Mouse (Mus musculus) kidney, adult 9 months (tissue): ENCODE results near the gene Zfp958.
"Not testable (repeated sequence)": the region's sequence is repeated elsewhere in the genome, so short reads cannot be mapped to it uniquely, and the experiment has no call there.

Source experiments
- DNase-seq: peaks from one replicate; pipeline ENCODE4 v3.0.0; 2022

The Zfp958 gene

DNA sequence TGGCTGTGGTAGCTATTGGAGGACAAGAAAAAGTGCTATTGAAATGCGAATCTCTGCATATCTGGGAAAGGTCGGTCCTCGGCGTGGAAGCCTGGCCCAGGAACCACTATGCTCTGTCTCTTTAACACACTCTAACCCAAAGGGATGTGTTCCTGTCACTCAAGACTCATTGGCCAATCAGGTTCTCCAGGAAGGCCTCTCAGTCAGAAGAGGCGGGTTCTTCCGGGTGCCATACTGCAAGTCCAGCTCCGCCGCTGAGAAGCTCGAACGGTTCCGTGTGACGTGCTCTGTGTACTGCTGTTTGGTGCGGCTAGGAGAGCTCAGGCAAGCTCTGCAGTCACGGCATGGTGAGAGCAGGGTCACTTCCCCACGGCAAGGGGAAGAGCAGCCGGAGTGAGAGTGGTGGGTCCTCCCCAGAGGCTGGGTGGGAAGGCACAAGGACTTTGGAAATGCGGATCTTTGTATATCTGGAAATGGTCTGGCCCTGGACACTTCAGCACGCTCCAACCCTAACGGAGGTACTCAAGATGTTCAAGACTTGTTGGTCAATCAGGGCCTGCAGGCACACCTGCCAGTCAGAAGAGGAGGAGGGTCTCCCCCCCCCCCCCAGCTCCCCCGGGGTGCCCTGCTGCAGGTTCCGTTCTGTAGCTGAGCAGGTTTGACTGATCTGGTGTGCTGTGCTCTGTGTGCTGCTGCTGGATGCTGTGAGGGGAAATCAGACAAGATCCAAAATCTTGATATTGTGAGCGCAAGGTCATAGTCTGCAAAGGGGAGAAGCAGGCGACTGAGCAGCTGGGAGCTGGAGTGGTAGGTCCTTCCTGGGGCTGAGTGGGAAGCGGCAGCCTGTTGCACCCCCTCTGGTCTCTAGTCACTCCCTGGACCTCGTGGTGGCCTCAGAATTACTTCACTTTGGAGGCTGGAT, at the start of gene Zfp958:
Gene Zfp958 (plus strand): TSS at position 236 of the 922 bp plus-strand sequence.
- peak; percentile 99 for DNase-seq

DNA sequence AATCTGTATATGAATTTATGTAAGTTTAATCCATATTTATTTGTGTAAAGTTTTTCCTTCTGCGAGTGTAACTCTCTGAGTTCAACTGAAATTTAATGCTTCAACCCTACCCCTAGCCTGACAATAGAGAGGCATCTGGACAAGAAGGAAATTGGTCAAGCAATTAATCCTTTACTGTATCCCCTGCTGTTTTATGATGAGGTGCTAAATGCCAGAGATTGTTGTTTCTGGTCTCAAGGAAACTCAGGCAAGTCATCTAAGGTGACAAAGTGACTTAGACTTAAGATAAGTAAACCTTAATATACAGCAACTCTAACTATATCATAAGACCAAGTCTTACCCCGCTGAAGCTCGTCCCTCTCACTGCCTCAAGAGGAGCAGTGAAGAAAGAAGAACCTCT, 31.0 kb upstream of the Zfp958 start:
- no peak for DNase-seq

DNA sequence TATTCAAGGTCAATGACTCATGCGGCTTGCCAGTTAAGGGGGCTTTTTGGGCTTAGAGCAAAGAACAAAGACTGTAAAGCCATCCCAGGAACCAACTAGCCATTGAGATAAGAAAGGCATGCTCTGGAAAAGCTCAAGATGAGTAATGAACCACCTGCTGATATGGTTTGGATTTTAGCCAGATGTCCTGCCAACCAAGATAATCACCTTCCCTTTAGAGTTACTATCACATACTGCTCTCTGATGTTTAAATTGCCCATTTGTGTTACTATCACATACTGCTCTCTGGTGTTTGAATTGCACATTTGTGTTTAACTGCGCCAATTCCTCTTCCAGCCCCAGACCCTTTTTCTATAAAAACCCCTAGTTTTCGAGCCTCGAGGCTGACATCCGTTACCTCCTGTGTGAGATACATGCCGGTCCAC, 30.2 kb upstream of the Zfp958 start:
- DNase-seq: no peak

- DNase-seq: no peak
Observed at GRCm38 (mm10) chr8:4584660-4585059, 28.3 kb upstream of the Zfp958 start.

DNA sequence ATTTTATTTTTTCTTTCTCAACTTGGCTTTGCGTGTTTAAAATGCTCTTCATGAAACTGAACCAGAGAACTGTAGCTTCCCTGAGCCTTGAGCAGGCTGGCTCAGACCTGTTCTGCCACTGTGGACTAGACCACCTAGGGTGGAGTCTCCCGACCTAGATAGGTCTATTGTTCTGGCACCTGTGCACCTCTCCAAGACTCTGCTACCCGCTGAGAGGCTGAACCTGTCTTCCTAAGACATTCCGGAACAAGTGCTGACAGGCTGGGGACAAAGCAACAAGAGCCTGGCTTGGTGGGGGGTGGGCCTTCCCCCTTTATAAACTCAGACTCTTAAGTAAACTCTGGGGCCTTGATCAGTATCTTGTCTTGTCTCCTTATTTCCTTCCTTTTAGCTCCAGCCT, 26.6 kb upstream of the Zfp958 start:
- DNase-seq: no peak

GRCm38 (mm10) chr8:4588165-4589000, 24.6 kb upstream of the Zfp958 start:
- DNase-seq: peak; percentile 52

DNA sequence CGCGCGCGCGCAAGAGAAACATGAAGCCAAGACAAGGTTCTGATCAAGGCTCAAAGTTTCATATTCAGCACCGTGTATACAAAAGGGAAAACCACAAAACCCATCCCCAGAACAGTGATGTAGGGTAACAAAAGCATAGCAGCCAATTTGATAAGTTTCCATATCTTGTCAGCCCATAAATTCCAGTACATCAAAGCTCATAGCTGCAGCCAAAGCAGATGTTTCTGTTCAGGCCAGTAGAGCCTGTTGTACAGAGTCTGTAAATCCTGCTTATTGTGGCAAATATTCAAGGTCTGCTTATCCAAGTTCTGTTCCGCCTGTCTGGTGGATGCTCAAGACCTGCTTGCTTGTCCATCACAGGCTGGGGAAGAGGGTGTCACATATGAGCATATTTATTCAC, 4.1 kb upstream of the Zfp958 start:
- DNase-seq: no peak

- DNase-seq: peak; percentile 14
Observed at GRCm38 (mm10) chr8:4611626-4612175, 1.3 kb upstream of the Zfp958 start.

DNA sequence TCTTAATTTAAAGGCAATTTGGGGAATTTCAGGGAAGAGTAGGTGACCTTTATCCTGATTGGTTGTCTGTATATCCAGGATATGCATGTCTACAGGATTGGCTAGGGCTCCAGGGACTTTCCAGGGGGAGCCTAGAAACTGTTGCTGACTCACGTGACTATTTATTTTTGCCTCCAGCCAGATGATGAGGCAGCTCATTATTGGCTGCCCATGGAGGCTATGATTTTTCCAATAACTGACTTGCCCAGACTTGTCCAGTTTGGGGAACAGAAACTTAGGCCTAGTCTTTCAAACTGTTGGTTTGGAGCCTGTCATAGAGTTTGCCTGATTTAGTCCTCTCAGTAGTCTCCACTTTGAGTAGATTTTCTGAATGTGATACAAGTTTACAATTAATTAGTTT, 14.4 kb downstream of the Zfp958 start:
- DNase-seq: no peak

DNA sequence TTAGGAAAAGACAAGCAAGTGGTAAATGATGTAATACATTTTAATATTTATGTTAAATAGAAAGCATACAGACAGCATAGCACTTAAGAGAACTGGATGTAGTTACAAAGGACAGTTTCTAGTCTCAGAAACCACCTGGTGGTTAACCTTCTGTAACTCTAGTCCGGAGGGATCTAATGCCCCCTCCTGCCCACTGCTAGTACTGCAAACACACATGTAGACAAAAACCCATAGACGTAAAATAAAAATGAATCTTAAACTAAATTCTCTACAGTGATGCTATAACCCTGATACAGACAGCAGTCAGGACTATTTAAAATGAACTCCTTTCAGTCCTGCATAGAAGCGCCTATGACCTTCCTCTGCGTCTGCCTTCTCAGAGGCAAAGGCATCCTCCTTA, 24.1 kb downstream of the Zfp958 start:
- DNase-seq: no peak

DNA sequence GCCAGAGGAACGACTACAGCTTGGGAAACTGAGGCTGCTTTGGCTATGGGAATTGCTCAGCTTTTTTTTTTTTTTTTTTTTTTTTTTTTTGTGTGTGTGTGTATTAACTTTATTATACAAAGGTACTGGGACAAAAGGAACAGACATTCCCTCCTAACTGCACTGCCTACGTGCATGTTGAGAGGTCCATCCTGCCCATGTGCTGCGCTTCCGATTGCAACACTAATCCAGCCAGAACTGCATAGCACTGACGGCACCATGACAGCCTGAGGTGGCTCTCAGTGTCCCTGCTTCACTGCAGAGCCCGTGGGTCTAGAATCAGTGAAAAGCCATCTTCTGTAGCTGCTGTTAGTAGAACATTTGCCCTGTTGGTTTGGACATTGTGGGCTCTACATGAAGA, 30.0 kb downstream of the Zfp958 start:
- not testable (repeated sequence) for DNase-seq

DNA sequence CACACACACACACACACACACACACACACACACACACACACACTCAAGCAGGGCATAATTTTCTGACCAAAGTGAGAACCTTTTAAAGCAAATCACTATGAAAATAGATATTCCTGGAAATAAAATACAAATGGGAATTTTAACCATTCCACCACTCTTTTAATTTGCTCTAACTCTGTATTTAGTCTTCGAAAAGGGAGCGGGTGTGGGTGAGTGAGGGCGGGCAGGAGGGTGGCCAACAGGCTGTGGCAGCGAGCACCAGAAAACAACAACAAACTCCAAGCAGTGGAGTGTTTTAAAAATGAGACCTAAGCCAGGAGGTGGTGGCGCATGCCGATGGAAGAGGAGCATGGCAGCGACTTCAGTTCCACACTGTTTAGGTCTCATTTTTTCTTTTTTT, 43.6 kb downstream of the Zfp958 start:
- DNase-seq: peak; percentile 19

DNA sequence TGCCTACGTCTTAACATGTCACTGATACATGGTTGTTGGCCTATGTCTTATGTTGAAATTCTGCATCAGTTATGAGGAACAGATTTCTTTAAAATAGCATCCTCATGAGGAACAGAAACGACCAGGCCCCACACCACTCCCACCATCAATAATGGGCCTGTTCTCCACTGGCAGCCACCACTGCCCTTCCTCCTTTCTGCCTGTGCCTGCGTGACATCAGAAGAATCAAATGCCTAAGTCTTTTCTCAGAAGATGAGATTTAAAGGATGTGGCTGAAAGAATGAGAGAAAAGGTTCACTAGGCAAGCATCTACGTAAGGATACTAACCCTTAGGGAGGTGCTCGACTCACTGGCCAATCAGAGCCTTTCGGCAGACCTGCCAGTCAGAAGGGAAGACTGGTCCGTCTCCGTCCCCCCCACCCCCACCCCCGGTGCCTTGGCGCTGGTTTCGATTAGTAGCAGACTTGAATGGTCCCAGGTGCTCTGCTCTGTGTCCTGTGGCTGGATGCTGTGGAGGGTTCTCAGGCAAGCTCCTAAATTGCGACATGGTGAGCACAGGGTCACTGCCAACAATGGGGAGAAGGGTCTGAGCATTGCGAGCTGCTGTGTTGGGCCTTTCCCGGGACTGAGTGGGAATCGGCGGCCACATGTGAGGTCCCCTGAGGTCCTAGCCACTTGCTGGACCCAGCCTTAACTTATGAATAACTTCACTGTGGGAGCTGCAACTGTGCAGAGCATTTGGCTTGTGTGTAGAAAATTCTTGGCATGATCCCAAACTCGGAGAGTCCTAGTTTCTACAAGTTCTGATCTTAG, 62.4 kb downstream of the Zfp958 start:
- DNase-seq: no peak

DNA sequence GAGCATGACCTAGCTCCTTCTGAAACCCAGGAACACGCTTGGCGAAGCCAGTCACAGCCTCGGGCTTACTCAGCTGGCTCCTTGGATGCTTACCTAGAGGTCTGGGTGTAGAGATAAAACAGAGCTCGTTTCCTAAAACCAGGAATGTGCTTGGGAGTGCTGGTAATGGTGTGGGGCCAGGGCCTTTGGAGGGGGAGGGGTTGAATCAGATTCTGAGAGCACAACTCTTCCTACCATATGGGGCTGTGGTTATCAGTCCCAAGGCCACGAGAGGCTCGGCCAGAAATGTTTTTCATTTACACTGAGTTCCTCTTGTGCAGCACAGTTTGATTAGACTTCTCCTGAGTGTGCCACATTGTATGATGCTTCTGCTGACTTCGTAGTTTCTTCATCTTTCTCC, 63.6 kb downstream of the Zfp958 start:
- DNase-seq: peak; percentile 13

DNA sequence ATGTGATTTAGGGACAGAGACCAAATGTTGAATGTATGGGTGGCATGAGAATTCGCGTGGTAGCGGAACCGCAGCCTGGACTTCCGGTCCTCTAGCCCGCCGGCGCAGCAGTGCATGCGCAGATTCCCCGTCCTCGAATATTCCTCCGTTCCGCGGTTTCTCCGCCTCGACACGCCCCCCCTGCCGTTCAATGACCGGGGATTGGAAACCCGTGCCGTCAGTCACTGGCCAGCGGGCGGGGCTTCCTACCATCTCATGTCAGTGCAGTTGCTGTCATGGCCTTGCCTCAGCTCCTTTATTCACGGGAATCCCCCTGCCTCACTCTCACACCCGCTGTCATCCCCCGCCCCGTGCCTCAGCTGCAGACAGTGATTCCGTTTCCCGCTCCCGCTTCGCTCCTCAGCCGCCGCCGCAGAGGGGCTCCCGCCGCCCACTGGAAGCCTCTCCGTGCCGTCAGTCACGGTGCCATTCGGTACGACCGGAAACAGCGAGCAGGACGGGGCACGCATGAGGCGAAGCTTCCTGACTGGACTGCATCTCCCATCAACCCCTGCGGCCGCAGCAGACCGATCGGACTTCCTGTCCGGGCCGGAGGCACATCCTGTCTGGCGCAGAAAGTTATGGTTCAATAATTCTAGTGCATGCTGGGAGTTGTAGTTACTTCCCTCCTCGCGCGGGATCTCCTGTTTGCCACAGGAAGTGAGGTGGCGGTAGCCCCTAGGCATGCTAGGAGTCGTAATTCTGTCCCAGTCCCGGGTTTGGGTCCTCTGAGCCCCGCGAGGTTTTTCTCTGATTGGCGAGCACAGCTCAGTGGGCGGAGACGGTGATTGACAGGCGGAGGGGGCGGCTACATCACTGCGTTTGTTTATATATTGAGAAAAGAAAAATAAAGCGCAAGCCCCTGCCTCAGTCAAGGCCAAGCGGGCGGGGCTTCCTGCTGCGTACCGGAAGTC, 64.6 kb downstream of the Zfp958 start:
- peak; percentile 99 for DNase-seq

GRCm38 (mm10) chr8:4678218-4678907, 65.4 kb downstream of the Zfp958 start:
- peak; percentile 93 for DNase-seq

- DNase-seq: peak; percentile 20
Observed at GRCm38 (mm10) chr8:4678908-4679545, 66.1 kb downstream of the Zfp958 start.

- peak; percentile 15 for DNase-seq
Observed at GRCm38 (mm10) chr8:4679796-4680195, 66.8 kb downstream of the Zfp958 start.
